Mouse (Mus musculus) neural tube, embryonic 11.5 days (tissue): ENCODE measurements at regions not wholly inside any gene's neighbourhood (a gene's known extent, or its start where the extent isn't known, plus 50 kb on each side); places are given as distances from the start of the nearest gene placed in this dataset.

Source experiments
- ATAC-seq: fragments of 200-750 bp; cut with Nextera tagmentation; 2 replicates; pipeline ENCODE4 v1.8.0; 2017; ENCODE audit warnings: moderate number of reproducible peaks, mild to moderate bottlenecking, moderate TSS enrichment, moderate library complexity; ENCODE audit not compliant: insufficient read depth, low FRiP score, low TSS enrichment
- DNase-seq: peaks from one replicate; pipeline ENCODE4 v3.0.0-alpha.2; 2015; ENCODE audit warnings: low spot score
- H3K27ac ChIP-seq: fragments of 300-500 bp; sonication (generic); 2 replicates; pipeline ENCODE4 v1.5.1; 2014; ENCODE audit warnings: low read depth, mild to moderate bottlenecking, low read length
- H3K27me3 ChIP-seq: fragments of 300-500 bp; sonication (generic); 2 replicates; pipeline ENCODE4 v1.6.1; 2014; ENCODE audit warnings: mild to moderate bottlenecking, low read length, mixed read lengths; ENCODE audit not compliant: control insufficient read depth, insufficient read depth
- H3K36me3 ChIP-seq: fragments of 300-500 bp; sonication (generic); 2 replicates; pipeline ENCODE4 v1.6.1; 2014; ENCODE audit warnings: mild to moderate bottlenecking, low read length, moderate library complexity, mixed read lengths; ENCODE audit not compliant: control insufficient read depth, insufficient read depth
- H3K4me1 ChIP-seq: fragments of 300-500 bp; sonication (generic); 2 replicates; pipeline ENCODE4 v1.6.1; 2014; ENCODE audit warnings: low read length, mixed read lengths; ENCODE audit not compliant: control insufficient read depth, insufficient read depth
- H3K4me2 ChIP-seq: fragments of 300-500 bp; sonication (generic); 2 replicates; pipeline ENCODE4 v1.6.1; 2014; ENCODE audit warnings: low read depth, mild to moderate bottlenecking, moderate library complexity
- H3K4me3 ChIP-seq: fragments of 300-500 bp; sonication (generic); 2 replicates; pipeline ENCODE4 v1.5.1; 2014; ENCODE audit warnings: low read depth, low read length
- H3K9ac ChIP-seq: fragments of 300-500 bp; sonication (generic); 2 replicates; pipeline ENCODE4 v1.6.1; 2014; ENCODE audit warnings: mild to moderate bottlenecking, low read length
- H3K9me3 ChIP-seq: fragments of 300-500 bp; sonication (generic); 2 replicates; pipeline ENCODE4 v1.6.1; 2016; ENCODE audit warnings: low read length; ENCODE audit not compliant: control insufficient read depth
- WGBS: fragments of 180-500 bp; shearing (Covaris S2); extraction: QIAGEN DNeasy Blood & Tissue Kit; methylation state at CpG from one replicate; pipeline ENCODE4 v1.1.7; 2014; 5-methylcytosine and 5-hydroxymethylcytosine counted together
- microRNA counts: library from miRNA; unstranded; fragments of <30 nt; microRNA quantifications from one replicate; lab custom pipeline; 2015
- microRNA-seq: library from miRNA; unstranded; fragments of <30 nt; microRNA quantifications from one replicate; pipeline ENCODE4, GENCODE M21; 2016

DNA sequence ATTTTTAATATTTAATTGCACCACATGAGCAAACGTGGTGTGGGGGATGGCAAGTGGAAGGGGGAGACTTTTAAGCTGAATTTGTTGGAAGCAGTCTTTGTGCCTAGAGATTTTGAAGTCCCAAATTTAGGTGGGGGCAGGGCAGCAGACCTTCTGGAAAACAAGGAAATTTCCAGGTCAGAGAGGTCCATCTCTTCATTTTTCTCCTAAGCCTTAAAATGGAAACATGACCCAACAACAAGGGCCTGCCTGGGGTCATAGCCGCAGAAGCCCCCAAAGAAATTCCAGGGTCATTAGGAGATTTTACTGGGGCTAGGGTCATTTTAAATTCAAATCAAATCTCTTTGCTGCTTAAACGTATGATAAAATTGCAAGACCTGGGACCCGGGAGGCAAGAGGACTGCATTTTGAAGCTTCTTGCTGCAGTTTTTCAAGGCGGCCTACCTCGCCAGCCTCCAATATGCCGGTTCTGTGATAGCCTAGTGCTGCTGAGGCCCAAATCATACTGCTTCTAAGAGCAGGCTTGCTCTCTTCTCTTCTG lies 490.0 kb downstream of the Prss52 start:
- peaks cover 21% of the 10 kb centered on the region for H3K27me3 ChIP-seq
- H3K9ac ChIP-seq, result peak overlapping the region; percentile 89; the same call in 1 of the 2 replicates
- no peaks in the 10 kb centered on the region for H3K9me3 ChIP-seq
- peak overlapping the region; percentile 72 for H3K4me2 ChIP-seq
- ATAC-seq, result no peak
- H3K27ac ChIP-seq, result peak overlapping the region; percentile 98
- DNase-seq, result no peak
- WGBS, result 47% methylated on average over 7 of the region's 7 CpGs
- H3K4me3 ChIP-seq, result no peak overlapping the region
- no peaks in the 10 kb centered on the region for H3K36me3 ChIP-seq
- 0 out of 2 replicates have a peak, but pooled peaks cover 3% of the 10 kb centered on the region for H3K4me1 ChIP-seq

DNA sequence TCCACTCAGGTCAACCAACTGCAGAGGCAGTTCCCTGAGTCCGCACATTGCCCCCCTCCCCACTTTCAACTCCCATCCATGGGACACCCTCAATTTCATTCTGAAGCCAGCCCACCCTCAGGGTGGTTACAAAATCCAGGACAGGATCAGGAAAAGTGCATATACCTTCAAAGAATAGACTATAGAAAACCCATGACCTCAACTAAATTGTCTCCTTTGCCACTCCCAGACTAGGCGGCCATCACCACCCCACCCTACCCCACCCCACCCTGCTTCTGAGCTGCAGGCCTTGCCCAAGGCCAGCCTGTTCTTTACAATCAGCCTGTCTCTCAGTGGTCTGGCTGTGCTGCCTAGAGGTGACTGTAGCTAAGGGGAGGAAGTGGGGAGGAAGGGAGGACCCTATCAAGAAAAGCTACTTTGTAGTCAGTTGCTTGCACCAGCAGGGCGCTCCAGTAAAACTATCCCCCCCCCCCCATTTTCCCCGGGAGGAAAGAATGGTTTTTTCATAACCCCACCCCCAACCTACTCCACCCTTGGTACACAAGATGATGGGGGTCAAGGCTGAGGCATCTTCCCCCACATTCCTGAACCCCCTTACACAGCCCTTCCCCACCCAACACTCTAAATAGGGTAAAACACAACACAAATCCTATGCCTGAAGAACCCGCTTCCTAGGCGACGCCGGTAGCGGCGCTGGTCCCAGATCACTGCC lies 490.9 kb downstream of the Prss52 start:
- Histone ChIP-seq H3K9ac (no peak overlapping the region), H3K4me3 (no peak overlapping the region), H3K36me3 (no peaks in the 10 kb centered on the region), H3K4me1 (no peaks in the 10 kb centered on the region), H3K27me3 (peaks cover 17% of the 10 kb centered on the region), H3K4me2 (no peak overlapping the region), H3K27ac (peak overlapping the region; percentile 23; the same call in 1 of the 2 replicates), H3K9me3 (no peaks in the 10 kb centered on the region)
- 44% methylated on average over 10 of the region's 10 CpGs for WGBS
- DNase-seq, result peak; percentile 40
- ATAC-seq, result peak; percentile 45; the same call in 1 of the 2 replicates

DNA sequence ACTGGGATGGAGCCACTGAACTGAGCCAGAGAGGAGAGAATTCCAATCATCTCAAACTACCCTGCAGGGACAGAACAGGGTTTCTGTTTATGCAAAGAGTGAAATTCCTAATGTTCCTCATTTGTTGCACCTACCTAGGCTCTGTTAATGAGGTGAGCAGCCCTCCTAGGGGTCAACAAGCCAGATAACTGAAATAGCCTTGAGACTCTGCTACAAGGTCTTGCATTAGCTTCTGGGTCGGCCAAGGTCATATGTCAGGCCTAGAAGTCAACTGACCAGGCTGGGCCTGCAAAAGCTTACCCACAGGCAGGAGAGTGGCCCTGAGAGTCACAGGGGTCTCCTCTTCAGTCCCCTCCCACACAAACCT lies 491.4 kb downstream of the Prss52 start:
- Histone ChIP-seq H3K27me3 (peaks cover 16% of the 10 kb centered on the region), H3K4me1 (no peaks in the 10 kb centered on the region), H3K9me3 (no peaks in the 10 kb centered on the region), H3K4me3 (no peak overlapping the region), H3K9ac (no peak overlapping the region), H3K4me2 (no peak overlapping the region), H3K36me3 (no peaks in the 10 kb centered on the region), H3K27ac (no peak overlapping the region)
- peak; percentile 23 for DNase-seq
- 52% methylated on average over 1 of the region's 1 CpGs for WGBS
- peak; percentile 24; the same call in 1 of the 2 replicates for ATAC-seq

DNA sequence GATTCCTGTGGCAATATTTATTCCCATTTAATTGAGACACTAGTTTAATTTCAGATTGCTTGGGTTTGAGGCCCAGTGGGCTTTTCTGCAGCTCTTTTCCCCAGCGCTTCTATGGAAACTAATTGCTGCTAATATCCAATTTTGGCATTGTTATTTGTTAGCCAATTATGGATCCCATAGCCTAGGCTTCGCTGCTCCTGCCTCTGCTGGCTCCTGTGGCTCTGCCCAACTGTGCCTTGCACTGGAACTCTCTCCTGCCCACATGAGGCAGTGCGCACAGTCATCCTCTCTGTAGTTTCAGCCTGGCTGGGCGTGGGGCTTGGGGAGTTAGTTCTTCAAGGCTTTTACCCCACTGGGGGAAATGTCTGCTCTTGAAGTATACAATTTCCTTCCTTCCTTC lies 491.8 kb downstream of the Prss52 start:
- Histone ChIP-seq H3K4me3 (no peak overlapping the region), H3K4me1 (no peaks in the 10 kb centered on the region), H3K9me3 (no peaks in the 10 kb centered on the region), H3K36me3 (no peaks in the 10 kb centered on the region), H3K4me2 (no peak overlapping the region), H3K27ac (no peak overlapping the region), H3K27me3 (peaks cover 12% of the 10 kb centered on the region), H3K9ac (no peak overlapping the region)
- DNase-seq (no peak), ATAC-seq (no peak)
- 87% methylated on average over 4 of the region's 4 CpGs for WGBS

DNA sequence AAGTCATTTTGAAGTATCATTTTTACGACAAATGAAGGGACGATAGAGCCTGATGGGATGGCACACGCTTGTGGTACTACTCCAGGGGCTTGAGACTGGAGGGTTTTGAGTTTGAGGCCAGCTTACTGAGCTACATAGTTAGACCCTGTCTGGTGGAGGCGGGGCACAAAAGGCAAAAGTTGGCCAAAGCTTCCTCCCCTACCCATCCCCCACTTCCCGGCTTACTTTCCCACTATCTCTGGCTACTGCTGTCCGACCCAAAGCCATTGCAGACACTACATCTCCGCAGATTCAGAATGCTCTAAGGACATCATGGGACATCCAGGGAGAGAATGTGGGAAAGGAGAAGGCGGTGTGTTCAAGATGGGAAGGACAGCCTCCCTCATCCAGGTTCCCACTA lies 493.1 kb downstream of the Prss52 start:
- no peaks in the 10 kb centered on the region for H3K4me1 ChIP-seq
- ATAC-seq (no peak), DNase-seq (no peak)
- H3K36me3 ChIP-seq, result no peaks in the 10 kb centered on the region
- no peaks in the 10 kb centered on the region for H3K9me3 ChIP-seq
- no peak overlapping the region for H3K4me2 ChIP-seq
- H3K27me3 ChIP-seq, result peaks cover 4% of the 10 kb centered on the region; the same call in 1 of the 2 replicates
- 68% methylated on average over 8 of the region's 8 CpGs for whole genome bisulfite sequencing
- no peak overlapping the region for H3K4me3 ChIP-seq
- H3K27ac ChIP-seq, result no peak overlapping the region
- no peak overlapping the region for H3K9ac ChIP-seq

MicroRNA genes in the stretch of these regions (microRNA counts, 519-probe panel; counts per million panel counts)
- 5,838 counts per million, percentile 95 among the panel's probes with 10 or more counts for microRNA mmu-miR-124 (lab: Ali Mortazavi, UCI)

Small RNA genes lying in the stretch of these regions (microRNA-seq; reads per million reads assigned to microRNA genes)
- gene Mir124a-1, result 2.3 reads per million
- gene Mir3078, result 14.6 reads per million, percentile 26 among the genes with 10 or more reads in this experiment
